Mouse (Mus musculus): ENCODE data around the gene Zfp747.

DNA sequence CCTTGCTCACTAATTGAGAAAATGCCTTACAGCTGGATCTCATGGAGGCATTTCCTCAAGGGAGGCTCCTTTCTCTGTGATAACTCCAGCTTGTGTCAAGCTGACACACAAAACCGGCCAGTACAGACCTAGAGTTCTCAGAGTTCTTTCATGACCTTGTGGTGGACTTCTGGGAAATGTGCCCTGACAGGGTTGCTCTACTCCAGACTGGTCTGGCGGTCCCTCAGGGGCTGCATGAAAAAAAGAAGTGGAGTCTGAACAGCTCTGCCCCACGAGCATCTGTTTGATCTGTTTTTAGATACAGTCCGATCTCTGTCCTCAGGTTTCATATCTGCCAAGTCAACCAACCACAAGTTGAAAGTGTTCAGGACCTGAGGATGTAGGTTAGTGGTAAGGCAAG lies 38.2 kb downstream of the Zfp747 start:
- no peak for TF ChIP-seq POLR2A (IDR thresholded peaks at IDR 0.05; ENCODE audit: control insufficient read depth, extremely low read depth, insufficient read depth, low read length, poor library complexity)
- no peak for TF ChIP-seq CTCF (IDR thresholded peaks at IDR 0.05; ENCODE audit: borderline replicate concordance, control insufficient read depth, extremely low read depth, insufficient read depth, low read length, poor library complexity)
